Mouse (Mus musculus) liver, postnatal 0 days (tissue): ENCODE data around the gene Tbc1d10c. TPM values are rescaled to one million over a fixed set of nuclear protein-coding genes. Genes with fewer than 3 reads are reported as not detected.

Experiments
- ATAC-seq: fragments of 200-750 bp; cut with Nextera tagmentation; 2 replicates; pipeline ENCODE4 v1.8.0; 2017; ENCODE audit warnings: mild to moderate bottlenecking, moderate library complexity
- DNase-seq: peaks from one replicate; pipeline ENCODE4 v3.0.0-alpha.2; 2016
- H3K27ac ChIP-seq: fragments of 300-500 bp; sonication (generic); 2 replicates; pipeline ENCODE4 v1.5.1; 2014; ENCODE audit warnings: antibody characterized with exemption, moderate library complexity, mild to moderate bottlenecking, low read depth
- H3K27me3 ChIP-seq: fragments of 300-500 bp; sonication (generic); 2 replicates; pipeline ENCODE4 v1.6.1; 2014; ENCODE audit warnings: low read length, control low read depth, mixed read lengths; ENCODE audit not compliant: insufficient read depth
- H3K36me3 ChIP-seq: fragments of 300-500 bp; sonication (generic); replicated peaks from 2 replicates; pipeline ENCODE4 v1.6.1; 2014; ENCODE audit warnings: mild to moderate bottlenecking, control low read depth, low read length, moderate library complexity, mixed read lengths; ENCODE audit not compliant: insufficient read depth
- H3K4me1 ChIP-seq: fragments of 300-500 bp; sonication (generic); 2 replicates; pipeline ENCODE4 v1.6.1; 2014; ENCODE audit warnings: antibody characterized with exemption, mild to moderate bottlenecking, control low read depth; ENCODE audit not compliant: insufficient read depth
- H3K4me2 ChIP-seq: fragments of 300-500 bp; sonication (generic); 2 replicates; pipeline ENCODE4 v1.6.1; 2014; ENCODE audit warnings: low read depth, mild to moderate bottlenecking, low read length, moderate library complexity, mixed read lengths
- H3K4me3 ChIP-seq: fragments of 300-500 bp; sonication (generic); 2 replicates; pipeline ENCODE4 v1.5.1; 2014; ENCODE audit warnings: low read depth, low read length
- H3K9ac ChIP-seq: fragments of 300-500 bp; sonication (generic); replicated peaks from 2 replicates; pipeline ENCODE4 v1.6.1; 2014; ENCODE audit warnings: mild to moderate bottlenecking, moderate library complexity
- H3K9me3 ChIP-seq: fragments of 300-500 bp; sonication (generic); 2 replicates; pipeline ENCODE4 v1.6.1; 2016; ENCODE audit warnings: mild to moderate bottlenecking, control low read depth, low read length, mixed read lengths
- CTCF ChIP-seq: sonication (generic); IDR thresholded peaks from 2 replicates; pipeline ENCODE4 v1.5.1; 2016; ENCODE audit warnings: antibody characterized with exemption, low read depth
- EP300 ChIP-seq: IDR thresholded peaks from 2 replicates; pipeline ENCODE4 v1.6.1; 2016; ENCODE audit warnings: antibody characterized with exemption, low read depth, mild to moderate bottlenecking
- WGBS: fragments of 180-500 bp; shearing (Covaris S2); extraction: QIAGEN DNeasy Blood & Tissue Kit; methylation state at CpG from one replicate; pipeline ENCODE4 v1.1.7; 2014; ENCODE audit not compliant: insufficient replicate concordance; 5-methylcytosine and 5-hydroxymethylcytosine counted together
- polyA plus RNA-seq: library from polyadenylated mRNA; unstranded; fragments of >200 nt; fragmentation: Nextera tagmentation; extraction: Ambion mirVana; gene quantifications from 2 replicates; pipeline ENCODE4 v1.2.1, GENCODE M21; 2015

Gene Tbc1d10c
- polyA plus RNA-seq, 1 experiment from 2014 or later = 9.9 TPM

DNA sequence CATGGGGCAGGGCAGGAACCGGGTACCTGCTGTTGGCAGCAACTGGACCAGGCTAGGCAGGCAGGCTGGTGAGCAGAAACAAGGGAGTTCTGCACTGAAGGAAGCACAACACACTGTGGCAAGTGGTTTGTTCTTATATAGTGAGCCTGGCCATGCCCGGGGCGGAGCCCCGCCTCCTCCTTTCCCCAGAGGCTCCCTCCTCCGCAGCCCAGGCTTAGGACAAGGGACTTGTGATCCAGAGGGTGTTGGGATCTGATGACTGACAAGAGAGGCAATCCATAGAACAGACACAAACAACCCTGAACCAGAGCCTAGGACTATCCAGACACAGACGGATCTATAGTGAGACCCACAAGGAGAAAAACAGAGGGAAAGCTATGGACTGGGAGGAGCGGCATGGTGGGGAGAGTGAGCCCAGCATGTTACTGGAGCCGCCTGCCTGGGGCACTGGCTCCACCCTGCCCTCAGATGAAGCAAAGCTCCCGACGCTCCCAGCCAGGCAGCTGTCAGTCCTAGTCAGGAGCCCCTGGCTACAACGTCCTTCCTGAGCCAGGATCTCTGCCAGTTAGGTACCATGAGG lies 15.6 kb downstream of the Tbc1d10c start, which contains the start of gene Carns1:
Gene Carns1, minus strand, starts transcription at position 112 of the 580 bp plus-strand sequence.
- ATAC-seq (peak; percentile 56; the same call in 1 of the 2 replicates), DNase-seq (no peak)
- Histone ChIP-seq H3K9me3 (no peaks in the 10 kb centered on the region), H3K9ac (no peak within 1 kb of the TSS), H3K27me3 (no peaks in the 10 kb centered on the region), H3K27ac (no peak within 1 kb of the TSS), H3K4me1 (peaks cover 14% of the 10 kb centered on the region), H3K36me3 (0 out of 2 replicates have a peak, but pooled peaks cover 4% of the 10 kb centered on the region), H3K4me3 (no peak within 1 kb of the TSS), H3K4me2 (peak within 1 kb of the TSS; percentile 39)
- 32% methylated on average over 11 of the region's 11 CpGs for WGBS
- TF ChIP-seq CTCF = no peak
- TF ChIP-seq EP300 = no peak

DNA sequence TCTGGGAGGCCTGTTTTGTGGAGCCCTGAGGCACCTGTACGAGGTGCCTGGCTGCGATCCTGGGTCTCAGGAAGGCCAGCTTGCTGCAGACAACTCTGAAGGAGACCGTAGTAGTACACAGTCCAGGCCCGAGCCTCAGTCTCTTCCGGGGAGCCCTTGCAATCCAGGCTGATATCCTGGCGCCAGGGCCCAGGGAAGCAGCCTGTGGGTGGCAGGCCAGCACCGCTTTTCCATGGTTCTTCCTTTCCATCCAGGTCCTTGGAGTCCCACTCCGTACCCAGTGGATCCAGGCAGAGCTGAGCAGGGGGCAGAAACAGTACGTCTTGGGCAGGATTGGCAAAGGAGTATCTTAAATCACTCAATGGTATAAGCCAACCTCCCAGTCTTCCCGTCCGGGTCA lies 18.2 kb downstream of the Tbc1d10c start:
- DNase-seq (no peak), ATAC-seq (no peak)
- Histone ChIP-seq H3K4me3 (no peak overlapping the region), H3K36me3 (no peaks in the 10 kb centered on the region), H3K9ac (no peak overlapping the region), H3K9me3 (no peaks in the 10 kb centered on the region), H3K27ac (no peak overlapping the region), H3K27me3 (no peaks in the 10 kb centered on the region), H3K4me2 (no peak overlapping the region), H3K4me1 (peaks cover 28% of the 10 kb centered on the region)
- TF ChIP-seq EP300 (no peak), CTCF (no peak; the same call in 1 of the 2 replicates)
- WGBS = 68% methylated on average over 11 of the region's 11 CpGs

DNA sequence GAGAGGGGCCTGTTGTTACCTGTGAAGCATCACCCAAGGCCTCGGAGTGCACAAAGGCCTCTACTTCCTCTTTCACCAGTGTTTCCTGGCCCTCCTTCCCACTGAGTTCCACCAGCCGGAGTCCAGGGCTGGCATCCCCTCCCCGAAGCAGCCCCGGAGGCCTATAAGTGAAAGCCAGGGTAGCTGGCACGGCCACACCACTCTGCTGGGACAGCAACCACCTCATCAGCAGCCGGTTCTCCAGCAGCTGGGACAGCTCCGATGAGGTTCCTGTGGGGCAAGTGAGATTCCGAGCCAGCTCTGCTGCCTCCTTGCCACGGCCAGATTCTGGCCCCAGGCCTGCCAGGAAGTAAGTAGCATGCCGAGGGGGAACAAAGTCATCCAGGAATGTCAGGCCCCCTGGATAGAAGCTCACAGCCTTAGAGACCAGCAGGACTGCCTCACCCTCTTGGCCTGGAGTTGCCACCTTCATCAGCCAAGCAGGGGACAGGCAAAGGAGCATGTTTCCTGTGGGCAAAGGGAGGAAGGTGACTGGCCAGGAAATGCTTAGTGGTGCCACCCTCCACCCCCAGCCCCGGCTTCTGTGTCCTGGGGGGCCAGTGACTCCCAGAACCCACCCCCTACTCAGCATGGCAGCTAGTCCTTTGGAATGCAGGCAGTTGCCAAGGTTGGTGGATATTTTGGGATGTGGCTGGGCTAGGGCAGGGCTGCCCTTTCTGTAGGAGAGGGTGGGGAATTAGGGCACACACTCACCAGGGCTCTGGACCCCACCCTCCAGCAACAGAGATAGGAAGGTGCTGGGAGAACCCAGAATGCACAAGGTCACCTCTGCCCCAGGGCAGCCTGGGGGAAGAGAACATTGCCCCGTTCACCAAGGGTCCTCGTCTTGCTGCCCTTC lies 19.4 kb downstream of the Tbc1d10c start:
- H3K4me2 ChIP-seq = no peak overlapping the region
- TF ChIP-seq EP300 (no peak), CTCF (no peak)
- no peaks in the 10 kb centered on the region for H3K27me3 ChIP-seq
- no peak overlapping the region for H3K9ac ChIP-seq
- ATAC-seq = no peak
- no peak overlapping the region for H3K4me3 ChIP-seq
- peaks cover 28% of the 10 kb centered on the region for H3K4me1 ChIP-seq
- WGBS = 46% methylated on average over 13 of the region's 13 CpGs
- H3K27ac ChIP-seq = 0 out of 2 replicates have a peak overlapping the region, but pooled peaks have one; percentile 34
- H3K9me3 ChIP-seq = no peaks in the 10 kb centered on the region
- no peak for DNase-seq
- no peaks in the 10 kb centered on the region for H3K36me3 ChIP-seq

DNA sequence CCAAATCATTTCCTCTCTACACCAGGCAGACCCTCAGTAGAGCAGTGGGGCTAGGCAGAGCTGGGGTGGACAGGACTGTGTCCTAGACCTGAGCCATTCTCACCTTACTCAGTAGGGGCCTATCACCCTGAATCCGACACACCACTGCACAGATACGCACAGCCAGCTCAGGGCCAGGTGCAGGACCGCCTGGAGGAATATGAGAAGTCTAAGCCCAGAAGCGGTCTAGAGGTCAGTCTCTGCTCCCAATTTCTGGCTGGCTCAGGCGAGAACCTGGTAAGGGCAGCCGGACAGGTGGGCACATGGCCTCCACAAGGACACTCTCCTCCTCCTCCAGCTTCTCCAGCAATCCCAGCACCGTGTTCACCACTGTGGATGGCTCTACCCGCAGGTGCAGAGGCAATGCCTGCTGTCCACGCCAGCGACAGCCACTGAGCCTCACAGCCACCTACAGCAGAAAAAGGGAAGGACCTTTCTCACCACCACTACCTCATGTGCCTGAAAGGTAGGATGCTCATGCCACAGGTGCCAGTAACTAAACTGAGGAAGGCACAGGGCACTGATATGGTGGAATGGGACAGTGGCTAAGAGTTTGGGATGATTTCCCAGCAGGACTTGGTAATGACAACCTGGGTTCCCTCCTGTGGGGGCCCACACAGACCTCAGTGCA lies 20.2 kb downstream of the Tbc1d10c start:
- Histone ChIP-seq H3K9ac (no peak overlapping the region), H3K27me3 (no peaks in the 10 kb centered on the region), H3K27ac (0 out of 2 replicates have a peak overlapping the region, but pooled peaks have one; percentile 34), H3K4me3 (no peak overlapping the region), H3K9me3 (no peaks in the 10 kb centered on the region), H3K36me3 (no peaks in the 10 kb centered on the region), H3K4me2 (no peak overlapping the region), H3K4me1 (peaks cover 28% of the 10 kb centered on the region)
- ATAC-seq = no peak
- TF ChIP-seq CTCF (no peak), EP300 (no peak)
- 87% methylated on average over 10 of the region's 10 CpGs for WGBS
- no peak for DNase-seq

DNA sequence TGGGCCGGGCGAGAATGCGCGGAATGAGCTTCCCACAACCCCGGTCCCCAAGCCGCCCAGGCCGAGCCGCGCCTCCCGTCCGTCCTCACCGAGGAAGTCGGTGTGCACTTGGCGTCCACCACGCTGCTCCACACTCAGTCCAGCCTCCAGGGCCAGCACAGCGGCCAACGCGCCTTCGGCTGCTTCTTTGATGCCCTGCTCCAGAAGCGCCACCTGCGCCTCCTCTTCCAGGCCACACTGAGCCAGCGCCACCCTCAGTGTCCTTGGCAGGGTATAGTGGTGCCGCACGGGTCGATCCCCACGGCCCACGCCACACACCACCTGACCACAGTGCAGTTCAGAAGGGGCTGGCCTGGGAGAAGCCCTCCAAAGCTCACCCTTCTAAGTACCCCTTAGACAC lies 21.3 kb downstream of the Tbc1d10c start:
- Histone ChIP-seq H3K4me2 (peak overlapping the region; percentile 97), H3K9ac (peak overlapping the region; percentile 81), H3K4me3 (peak overlapping the region; percentile 62), H3K36me3 (no peaks in the 10 kb centered on the region), H3K4me1 (peaks cover 30% of the 10 kb centered on the region), H3K27ac (peak overlapping the region; percentile 82), H3K27me3 (no peaks in the 10 kb centered on the region), H3K9me3 (no peaks in the 10 kb centered on the region)
- ATAC-seq = peak; percentile 47
- no peak for TF ChIP-seq CTCF
- no peak for TF ChIP-seq EP300
- WGBS = 8% methylated on average over 27 of the region's 27 CpGs
- no peak for DNase-seq

DNA sequence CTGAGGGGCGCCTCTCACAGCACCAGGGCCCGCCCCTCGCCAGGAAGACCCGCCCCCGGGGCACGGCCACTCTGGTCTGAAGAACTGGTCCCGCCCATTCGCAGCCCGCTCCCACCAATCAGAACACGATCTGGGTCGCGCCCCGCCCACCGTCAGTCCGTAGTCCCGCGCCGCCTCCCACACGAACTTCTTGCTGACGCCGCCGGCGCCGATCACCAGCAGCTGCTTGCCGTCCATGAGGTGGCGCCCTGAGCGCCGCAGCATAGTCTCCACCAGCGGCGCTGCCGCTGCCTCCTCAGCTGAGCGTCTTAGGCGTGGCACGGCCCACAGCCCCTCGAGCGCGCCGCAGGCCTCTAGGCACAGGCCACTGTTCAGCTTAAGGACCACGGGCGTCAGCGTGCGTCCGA lies 21.7 kb downstream of the Tbc1d10c start:
- no peak for TF ChIP-seq EP300
- peak; percentile 99 for TF ChIP-seq CTCF
- ATAC-seq = peak; percentile 95
- peak overlapping the region; percentile 81 for H3K9ac ChIP-seq
- H3K4me1 ChIP-seq = peaks cover 31% of the 10 kb centered on the region
- no peaks in the 10 kb centered on the region for H3K9me3 ChIP-seq
- no peaks in the 10 kb centered on the region for H3K27me3 ChIP-seq
- H3K36me3 ChIP-seq = no peaks in the 10 kb centered on the region
- under 1% methylated on average over 42 of the region's 43 CpGs for WGBS
- peak overlapping the region; percentile 82 for H3K27ac ChIP-seq
- peak overlapping the region; percentile 62 for H3K4me3 ChIP-seq
- DNase-seq = peak; percentile 99
- peak overlapping the region; percentile 97 for H3K4me2 ChIP-seq
